Mouse (Mus musculus) ES-E14 (cell line): ENCODE results near the gene Rab9. TPM values are rescaled to one million over a fixed set of nuclear protein-coding genes. Genes with fewer than 3 reads are reported as not detected.

Experiments
- DNase-seq: peaks from one replicate; pipeline ENCODE4 v3.0.0-alpha.2; 2013; ENCODE audit warnings: low read depth, low spot score
- H3K27ac ChIP-seq: 2 replicates; pipeline ENCODE4 v1.5.1; 2012; ENCODE audit warnings: low read depth, mild to moderate bottlenecking, low read length, moderate library complexity, mixed read lengths; ENCODE audit not compliant: poor library complexity, insufficient read depth, severe bottlenecking
- H3K36me3 ChIP-seq: 2 replicates; pipeline ENCODE4 v1.6.1; 2012; ENCODE audit warnings: mild to moderate bottlenecking, low read length, moderate library complexity, mixed read lengths; ENCODE audit not compliant: control insufficient read depth, poor library complexity, insufficient read depth, severe bottlenecking
- H3K4me1 ChIP-seq, 2 experiments: fragments of 150-350 bp in 1 of 2; sonication (generic) in 1 of 2; 2 replicates each; pipeline ENCODE4 v1.6.1; 2012; ENCODE audit warnings: low read length in 2 of 2, mild to moderate bottlenecking in 1 of 2, mixed read lengths in 1 of 2; ENCODE audit not compliant: control insufficient read depth in 2 of 2, insufficient read depth in 2 of 2, poor library complexity in 1 of 2
- H3K4me3 ChIP-seq, 2 experiments: fragments of 150-350 bp in 1 of 2; sonication (generic) in 1 of 2; 2 replicates each; pipeline ENCODE4 v1.5.1; 2012; ENCODE audit warnings: low read length in 2 of 2, low read depth in 1 of 2, mild to moderate bottlenecking in 1 of 2, mixed read lengths in 1 of 2; ENCODE audit not compliant: insufficient read depth in 1 of 2, poor library complexity in 1 of 2, severe bottlenecking in 1 of 2
- H3K9ac ChIP-seq: 2 replicates; pipeline ENCODE4 v1.6.1; 2012; ENCODE audit warnings: low read depth, mild to moderate bottlenecking, low read length, mixed read lengths; ENCODE audit not compliant: poor library complexity, insufficient read depth, severe bottlenecking
- H3K9me3 ChIP-seq: fragments of 150-350 bp; sonication (generic); 2 replicates; pipeline ENCODE4 v1.6.1; 2012; ENCODE audit warnings: low read depth, mild to moderate bottlenecking, low read length; ENCODE audit not compliant: control insufficient read depth, insufficient read depth
- CHD2 ChIP-seq: IDR thresholded peaks from 2 replicates; pipeline ENCODE4 v1.6.1; 2014; ENCODE audit warnings: mild to moderate bottlenecking, low read depth, low read length, inconsistent platforms
- HCFC1 ChIP-seq: IDR thresholded peaks from 2 replicates; pipeline ENCODE4 v1.6.1; 2012; ENCODE audit warnings: low read length, inconsistent platforms, borderline replicate concordance; ENCODE audit not compliant: insufficient read depth
- MAFK ChIP-seq: IDR thresholded peaks from 2 replicates; pipeline ENCODE4 v1.6.1; 2014; ENCODE audit warnings: mild to moderate bottlenecking, low read depth, low read length, inconsistent platforms; ENCODE audit not compliant: insufficient read depth
- ZC3H11A ChIP-seq: IDR thresholded peaks from 2 replicates; pipeline ENCODE4 v1.6.1; 2012; ENCODE audit warnings: low read depth, mild to moderate bottlenecking, inconsistent platforms, low read length, borderline replicate concordance
- ZNF384 ChIP-seq: IDR thresholded peaks from 2 replicates; pipeline ENCODE4 v1.6.1; 2012; ENCODE audit warnings: low read depth, low read length, inconsistent platforms
- in situ Hi-C, 2 experiments: fragments of 600-800 bp; cut with MboI; formaldehyde crosslinking; loops; one replicate each; pipeline ENCODE4 v1.15.1; 2025; ENCODE audit warnings: low sequenced_read_pairs in 2 of 2, inconsistent platforms in 1 of 2; ENCODE audit not compliant: unreplicated experiment in 2 of 2
- total RNA-seq: library from RNA; depleted of rRNA; stranded (reverse); fragments of 300-350 nt; gene quantifications from 2 replicates; pipeline ENCODE4 v1.2.3, GENCODE M21; 2012

Gene Rab9
- total RNA-seq, 1 experiment = 30.0 TPM

GRCm38 (mm10) chrX:166511107-166511506 lies 31.4 kb upstream of the Rab9 start:
- Histone ChIP-seq H3K4me1 (peaks cover 0 to 3% of the 10 kb centered on the region in 2 experiments; a peak in 1 of 4 replicates), H3K36me3 (no peaks in the 10 kb centered on the region), H3K4me3 (peak overlapping the region in 1 of 2 experiments; percentile 63; a peak in 1 of 4 replicates), H3K9ac (no peak overlapping the region), H3K27ac (no peak overlapping the region), H3K9me3 (no peaks in the 10 kb centered on the region)
- no peak for DNase-seq
- TF ChIP-seq ZNF384 (no peak), ZC3H11A (no peak), CHD2 (no peak), HCFC1 (no peak), MAFK (no peak)
- in situ Hi-C loops = no loop called here

GRCm38 (mm10) chrX:166509761-166510738 lies 30.4 kb upstream of the Rab9 start:
- Histone ChIP-seq H3K4me3 (peak overlapping the region; percentile 95 to 97), H3K9ac (peak overlapping the region; percentile 98), H3K27ac (peak overlapping the region; percentile 99), H3K9me3 (no peaks in the 10 kb centered on the region), H3K4me1 (peaks cover 0 to 3% of the 10 kb centered on the region in 2 experiments; a peak in 1 of 4 replicates), H3K36me3 (no peaks in the 10 kb centered on the region)
- peak; percentile 79 for DNase-seq
- TF ChIP-seq CHD2 (no peak), HCFC1 (no peak; the same call in 1 of the 2 replicates), MAFK (no peak), ZNF384 (no peak), ZC3H11A (no peak)
- in situ Hi-C loops = no loop called here

- Histone ChIP-seq H3K27ac (no peak overlapping the region), H3K9me3 (no peaks in the 10 kb centered on the region), H3K4me1 (peaks cover 0 to 1% of the 10 kb centered on the region in 2 experiments; a peak in 1 of 4 replicates), H3K4me3 (no peak overlapping the region), H3K36me3 (no peaks in the 10 kb centered on the region), H3K9ac (no peak overlapping the region)
- in situ Hi-C loops = no loop called here
- TF ChIP-seq ZC3H11A (no peak), HCFC1 (no peak), CHD2 (no peak), ZNF384 (no peak), MAFK (no peak)
- DNase-seq = no peak
Observed at GRCm38 (mm10) chrX:166504421-166504820, 24.8 kb upstream of the Rab9 start.

- no peaks in the 10 kb centered on the region for H3K4me1 ChIP-seq
- no peak overlapping the region for H3K4me3 ChIP-seq
- no peak overlapping the region for H3K27ac ChIP-seq
- no peaks in the 10 kb centered on the region for H3K9me3 ChIP-seq
- no peak overlapping the region for H3K9ac ChIP-seq
- in situ Hi-C loops = no loop called here
- TF ChIP-seq MAFK (no peak), CHD2 (no peak), HCFC1 (no peak), ZC3H11A (no peak), ZNF384 (no peak)
- DNase-seq = no peak
- H3K36me3 ChIP-seq = no peaks in the 10 kb centered on the region
Observed at GRCm38 (mm10) chrX:166499496-166500190, 20.0 kb upstream of the Rab9 start.
